Mouse (Mus musculus) frontal cortex, adult 2 months (tissue): ENCODE results near the gene Oscar. TPM values are rescaled to one million over a fixed set of nuclear protein-coding genes. Genes with fewer than 3 reads are reported as not detected.

Experiments
- DNase-seq, 2 experiments: peaks; one replicate each; pipeline ENCODE4 v3.0.0; 2022; ENCODE audit warnings: low spot score in 1 of 2; ENCODE audit errors: extremely low spot score in 1 of 2
- polyA plus RNA-seq: library from polyadenylated mRNA; depleted of rRNA; stranded (reverse); fragments of >200 nt; gene quantifications from 2 replicates; pipeline ENCODE4 v1.2.3, GENCODE M21; 2012; rRNA removed

Gene Oscar
- polyA plus RNA-seq, 1 experiment = 4.9 TPM

- DNase-seq = no peak
Observed at GRCm38 (mm10) chr7:3569725-3570124, 46.2 kb downstream of the Oscar start.

GRCm38 (mm10) chr7:3567336-3567735 is 48.6 kb downstream of the Oscar start:
- DNase-seq = no peak

Other genes starting within 250 kb of the Oscar start
- gene Cacng8, start 225.5 kb downstream of the Oscar start, polyA plus RNA-seq = 56.2 and 71.7 TPM in 2 replicates
- gene Cacng6, start 192.0 kb downstream of the Oscar start, polyA plus RNA-seq = 3.9 and 4.3 TPM in 2 replicates
- 0.10 TPM in 1 of 2 replicates, not detected in the other for gene Tarm1, start 113.5 kb downstream of the Oscar start, polyA plus RNA-seq
- gene Ndufa3, start 1.2 kb upstream of the Oscar start, polyA plus RNA-seq = 302 and 306 TPM in 2 replicates
- 38.1 and 43.3 TPM in 2 replicates for gene Tfpt, start 13.8 kb upstream of the Oscar start, polyA plus RNA-seq
- gene Prpf31, start 13.8 kb upstream of the Oscar start, polyA plus RNA-seq = 59.0 and 68.2 TPM in 2 replicates
- gene Cnot3, start 29.1 kb upstream of the Oscar start, polyA plus RNA-seq = 49.5 and 63.6 TPM in 2 replicates
- 8.0 and 9.2 TPM in 2 replicates for gene Leng1, start 49.7 kb upstream of the Oscar start, polyA plus RNA-seq
- gene Tmc4, start 61.4 kb upstream of the Oscar start, polyA plus RNA-seq = 12.1 and 14.8 TPM in 2 replicates
- 103 and 108 TPM in 2 replicates for gene Tsen34, start 76.7 kb upstream of the Oscar start, polyA plus RNA-seq
- 128 and 139 TPM in 2 replicates for gene Mboat7, start 77.4 kb upstream of the Oscar start, polyA plus RNA-seq
- gene Rps9, start 87.8 kb upstream of the Oscar start, polyA plus RNA-seq = 852 and 1,031 TPM in 2 replicates
- gene Pirb, start 104.2 kb upstream of the Oscar start, polyA plus RNA-seq = 0.38 and 0.48 TPM in 2 replicates
- gene Gm15448, start 209.5 kb upstream of the Oscar start, polyA plus RNA-seq = not detected in 2 replicates
- not detected in 2 replicates for gene Pira2, start 228.9 kb upstream of the Oscar start, polyA plus RNA-seq